Mouse (Mus musculus) spleen, embryonic (tissue): Measurements from ENCODE around the gene Olfr1419.
"Not testable (repeated sequence)": the region's sequence is repeated elsewhere in the genome, so short reads cannot be mapped to it uniquely, and the experiment has no call there.

Source experiments
- CTCF ChIA-PET: fragments of 350-600 bp; sonication (Branson Sonifier 250); formaldehyde crosslinking; loops from one replicate; lab custom pipeline; 2022; lab: Charles Lee

Gene Olfr1419

GRCm38 (mm10) chr19:11875006-11875405 is at the start of gene Olfr1419:
Gene Olfr1419 (minus strand): TSS chr19:11875106.
- CTCF ChIA-PET = no interaction called here

GRCm38 (mm10) chr19:11922515-11922914 is 47.6 kb upstream of the Olfr1419 start:
- CTCF ChIA-PET = not testable (repeated sequence)

GRCm38 (mm10) chr19:11922068-11922467 is 47.2 kb upstream of the Olfr1419 start:
- CTCF ChIA-PET = interaction anchor here (0.5 kb wide), 1 partner anchor 42 kb away, joined by 4 read pairs; no protein-coding TSS in a partner anchor

GRCm38 (mm10) chr19:11915804-11916203 is 40.9 kb upstream of the Olfr1419 start:
- CTCF ChIA-PET = interaction anchor here (0.6 kb wide), 1 partner anchor 14 kb away, joined by 14 read pairs; no protein-coding TSS in a partner anchor

GRCm38 (mm10) chr19:11912533-11913121 is 37.7 kb upstream of the Olfr1419 start:
- CTCF ChIA-PET = interaction anchor here (0.6 kb wide), 1 partner anchor 111 kb away, joined by 6 read pairs; no protein-coding TSS in a partner anchor

GRCm38 (mm10) chr19:11912037-11912532 is 37.2 kb upstream of the Olfr1419 start, which contains the start of gene Patl1:
Gene Patl1 (plus strand): TSS chr19:11912399.
- CTCF ChIA-PET = no interaction called here

GRCm38 (mm10) chr19:11911603-11912002 is 36.7 kb upstream of the Olfr1419 start:
- CTCF ChIA-PET = no interaction called here

GRCm38 (mm10) chr19:11911021-11911420 is 36.1 kb upstream of the Olfr1419 start:
- CTCF ChIA-PET = no interaction called here

GRCm38 (mm10) chr19:11886265-11886664 is 11.4 kb upstream of the Olfr1419 start, which contains the start of gene Olfr1420:
Gene Olfr1420 (plus strand): TSS chr19:11886565.
- CTCF ChIA-PET = no interaction called here

GRCm38 (mm10) chr19:11878404-11878803 is 3.5 kb upstream of the Olfr1419 start:
- CTCF ChIA-PET = not testable (repeated sequence)

- CTCF ChIA-PET = no interaction called here
Observed at GRCm38 (mm10) chr19:11867837-11868236, 7.1 kb downstream of the Olfr1419 start.

- CTCF ChIA-PET = no interaction called here
Observed at GRCm38 (mm10) chr19:11860966-11861365, 13.9 kb downstream of the Olfr1419 start, which contains the start of gene Olfr1418. Gene Olfr1418 (minus strand): TSS chr19:11861066.

GRCm38 (mm10) chr19:11856506-11856905 is 18.4 kb downstream of the Olfr1419 start:
- CTCF ChIA-PET = no interaction called here

GRCm38 (mm10) chr19:11854821-11855220 is 20.1 kb downstream of the Olfr1419 start:
- CTCF ChIA-PET = no interaction called here

- CTCF ChIA-PET = no interaction called here
Observed at GRCm38 (mm10) chr19:11852652-11853051, 22.3 kb downstream of the Olfr1419 start.

GRCm38 (mm10) chr19:11846333-11846732 is 28.6 kb downstream of the Olfr1419 start:
- CTCF ChIA-PET = no interaction called here

- CTCF ChIA-PET = no interaction called here
Observed at GRCm38 (mm10) chr19:11839119-11839518, 35.8 kb downstream of the Olfr1419 start, which contains the start of gene Olfr1417. Gene Olfr1417 (minus strand): TSS chr19:11839219.

- CTCF ChIA-PET = no interaction called here
Observed at GRCm38 (mm10) chr19:11823346-11824065, 51.4 kb downstream of the Olfr1419 start.

- CTCF ChIA-PET = no interaction called here
Observed at GRCm38 (mm10) chr19:11820211-11820610, 54.7 kb downstream of the Olfr1419 start.

- CTCF ChIA-PET = interaction anchor here (0.5 kb wide), 1 partner anchor 512 kb away, joined by 3 read pairs; no protein-coding TSS in a partner anchor
Observed at GRCm38 (mm10) chr19:11819800-11820199, 55.1 kb downstream of the Olfr1419 start.

GRCm38 (mm10) chr19:11819143-11819700 is 55.7 kb downstream of the Olfr1419 start, which contains the start of gene Stx3:
Gene Stx3 (minus strand): TSS chr19:11819403.
- CTCF ChIA-PET = interaction anchor here (0.5 to 0.7 kb wide), 4 partner anchors 129 to 511 kb away, joined by 3 to 8 read pairs (median 6); no protein-coding TSS in a partner anchor
